Mouse (Mus musculus) megakaryocyte, adult 5-6 weeks (primary cell): ENCODE measurements around the gene Fsd2. TPM values are rescaled to one million over a fixed set of nuclear protein-coding genes. Genes with fewer than 3 reads are reported as not detected.

Experiments used
- ATAC-seq: 2 replicates; pipeline ENCODE4 v1.8.0; 2016; ENCODE audit warnings: mild to moderate bottlenecking, inconsistent platforms; ENCODE audit not compliant: poor library complexity, severe bottlenecking
- total RNA-seq, 2 experiments: library from RNA; stranded (forward) in 1 of 2; stranded (reverse) in 1 of 2; fragments of 153-499, 151-499 nt in 1 of 2; fragments of 221-1000, 200-1000 nt in 1 of 2; gene quantifications; 2 replicates each; pipeline versions ENCODE4 v1.2.3 to v1.2.4; 2015 to 2017

Gene Fsd2
- total RNA-seq, 2 experiments from 2014 or later = 0.11 TPM; not detected in 1

DNA sequence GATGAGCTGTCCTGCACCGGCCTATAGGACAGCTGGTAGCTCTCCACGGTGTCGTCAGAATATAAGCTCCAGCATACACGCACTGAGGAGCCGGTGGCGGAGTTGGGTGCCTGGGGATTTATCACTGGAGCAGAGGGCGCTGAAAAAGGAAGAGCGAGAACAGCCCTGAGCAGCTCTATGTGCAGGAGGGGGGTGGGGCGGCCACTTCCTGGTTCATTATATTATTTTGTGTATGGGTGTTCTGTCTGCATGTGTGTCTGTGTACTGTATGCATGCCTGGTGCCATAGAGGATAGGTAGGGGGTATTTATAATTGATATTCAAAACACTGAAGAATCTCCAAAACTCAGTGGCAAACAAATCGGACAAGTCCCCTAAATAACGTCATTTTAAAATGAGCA, 17.9 kb downstream of the Fsd2 start:
- no peak for ATAC-seq

GRCm38 (mm10) chr7:81542934-81543333, 23.8 kb downstream of the Fsd2 start:
- no peak for ATAC-seq

GRCm38 (mm10) chr7:81541924-81542524, 24.7 kb downstream of the Fsd2 start:
- no peak for ATAC-seq

GRCm38 (mm10) chr7:81540999-81541398, 25.7 kb downstream of the Fsd2 start:
- no peak for ATAC-seq

DNA sequence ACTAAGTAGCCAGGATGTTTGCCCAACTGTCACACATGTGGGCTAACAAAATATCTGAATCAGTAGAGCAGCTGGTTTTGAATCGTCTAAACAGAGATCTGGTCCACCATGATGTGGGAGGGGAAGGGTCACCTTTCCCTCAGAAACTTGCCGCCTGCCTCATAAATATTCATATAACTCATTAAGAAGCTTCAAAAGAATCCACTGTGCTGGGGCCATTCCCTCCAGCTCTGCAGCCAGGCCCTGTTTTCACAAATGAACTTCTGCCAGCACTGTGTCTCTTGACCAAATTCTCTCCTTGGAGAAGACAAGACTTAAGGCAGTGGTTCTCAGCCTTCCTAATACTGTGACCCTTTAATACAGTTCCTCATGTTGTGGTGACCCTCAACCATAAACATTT, 27.2 kb downstream of the Fsd2 start:
- no peak for ATAC-seq

- no peak for ATAC-seq
Observed at GRCm38 (mm10) chr7:81538070-81538675, 28.6 kb downstream of the Fsd2 start.

- ATAC-seq = no peak
Observed at GRCm38 (mm10) chr7:81536478-81536877, 30.3 kb downstream of the Fsd2 start.

GRCm38 (mm10) chr7:81531462-81531861, 35.3 kb downstream of the Fsd2 start:
- no peak for ATAC-seq

GRCm38 (mm10) chr7:81528918-81529317, 37.8 kb downstream of the Fsd2 start:
- peak; percentile 74 for ATAC-seq

- no peak for ATAC-seq
Observed at GRCm38 (mm10) chr7:81523663-81524017, 43.1 kb downstream of the Fsd2 start.

- ATAC-seq = peak; percentile 98
Observed at GRCm38 (mm10) chr7:81523008-81523662, 43.6 kb downstream of the Fsd2 start.

GRCm38 (mm10) chr7:81516154-81517030, 50.4 kb downstream of the Fsd2 start:
- no peak for ATAC-seq

DNA sequence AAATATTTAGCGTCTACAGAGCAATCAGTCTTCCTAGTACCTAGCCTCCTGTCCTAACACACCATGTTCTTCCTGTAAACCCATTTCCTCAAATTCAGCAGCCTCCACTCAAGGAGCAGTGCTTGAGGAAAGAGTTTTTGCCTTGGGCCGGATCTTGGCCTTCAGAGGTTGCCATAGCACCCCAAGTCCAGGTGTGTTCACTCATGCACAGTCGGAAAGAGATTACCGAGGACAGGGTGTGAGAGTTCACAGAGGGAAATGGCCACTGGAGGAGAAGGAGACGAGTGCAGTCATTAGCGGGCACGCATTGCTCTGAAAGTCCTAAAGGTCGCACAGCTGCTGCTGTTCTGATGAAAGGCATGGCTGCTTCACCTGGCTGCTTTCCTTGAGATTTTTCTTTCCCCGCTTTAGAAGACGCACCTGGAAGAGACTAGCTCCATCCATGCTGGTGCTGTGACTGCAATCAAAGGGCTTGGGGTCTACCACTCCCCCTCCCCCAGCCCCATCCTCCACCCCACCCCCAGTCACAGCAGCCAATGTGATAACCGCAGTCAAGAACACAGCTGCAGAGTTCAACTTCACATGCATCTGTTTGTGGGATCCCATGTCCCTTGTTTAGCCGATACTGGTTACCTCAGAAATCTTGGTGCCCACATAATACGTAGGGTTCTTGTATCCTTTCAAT, 51.7 kb downstream of the Fsd2 start:
- ATAC-seq = no peak

DNA sequence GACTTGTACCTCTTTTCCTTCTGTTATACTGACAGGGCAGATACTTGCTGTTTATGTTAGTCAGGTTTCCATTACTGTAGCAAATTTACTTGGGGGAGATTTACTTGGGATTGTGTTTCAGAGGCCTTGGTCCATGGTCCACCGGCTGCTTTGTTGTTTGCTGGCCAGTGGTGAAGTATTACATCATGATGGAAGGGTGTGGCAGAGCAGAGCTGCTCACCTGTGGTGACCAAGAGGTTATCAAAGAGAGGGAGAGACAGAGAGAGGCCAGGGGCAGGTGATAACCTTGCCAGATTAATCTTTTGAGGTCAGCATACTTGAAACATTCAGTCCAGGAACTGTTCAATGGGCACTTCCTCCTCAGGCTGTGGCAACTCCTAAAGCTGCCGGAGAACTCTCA, 65.7 kb downstream of the Fsd2 start:
- ATAC-seq = no peak

DNA sequence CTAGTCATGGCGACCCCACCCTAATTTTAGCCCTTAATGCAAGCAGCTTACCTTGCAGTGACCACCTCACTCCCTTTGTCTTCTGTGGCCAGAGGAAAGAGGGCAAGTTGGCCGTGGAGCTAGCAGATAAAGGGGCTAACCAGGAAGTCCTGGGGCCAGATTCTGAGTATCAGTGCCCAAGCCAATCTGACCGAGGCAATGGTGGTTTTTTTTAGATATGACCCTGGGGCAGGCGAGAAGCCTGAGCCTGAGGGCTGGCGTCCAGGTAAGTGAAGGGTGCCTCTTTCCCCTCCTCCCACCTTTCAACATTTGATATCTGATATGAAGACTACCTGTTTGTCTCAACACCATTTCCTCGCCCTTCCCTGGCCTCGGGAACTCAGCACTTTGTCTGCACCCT, 68.6 kb downstream of the Fsd2 start, which contains the start of gene BC048679:
BC048679 (minus strand) TSS at position 101 of the 400 bp plus-strand sequence.
- ATAC-seq = no peak

DNA sequence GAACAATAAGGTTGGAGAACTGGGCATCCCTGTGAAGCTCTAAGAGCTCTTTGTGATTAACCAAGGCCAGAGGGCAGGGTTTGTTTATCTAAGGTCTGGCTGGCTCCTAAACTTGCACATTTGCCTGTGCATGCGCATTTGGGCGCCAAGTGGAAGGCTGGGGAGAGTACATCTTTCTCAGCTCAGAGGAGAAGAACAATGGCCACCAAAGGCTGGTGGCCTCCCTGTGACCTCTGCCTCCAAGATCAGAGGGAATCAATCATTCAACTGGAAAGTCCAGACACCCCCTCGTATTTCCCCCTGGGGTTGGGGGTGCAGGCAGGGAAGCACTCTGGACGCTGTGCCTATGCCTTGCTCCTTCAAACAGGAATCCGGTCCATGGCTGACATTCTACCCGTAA, 69.6 kb downstream of the Fsd2 start:
- no peak for ATAC-seq

- ATAC-seq = peak; percentile 35
Observed at GRCm38 (mm10) chr7:81493331-81494021, 73.3 kb downstream of the Fsd2 start, which contains the start of gene Ap3b2. Ap3b2 (minus strand) TSS chr7:81493925.

DNA sequence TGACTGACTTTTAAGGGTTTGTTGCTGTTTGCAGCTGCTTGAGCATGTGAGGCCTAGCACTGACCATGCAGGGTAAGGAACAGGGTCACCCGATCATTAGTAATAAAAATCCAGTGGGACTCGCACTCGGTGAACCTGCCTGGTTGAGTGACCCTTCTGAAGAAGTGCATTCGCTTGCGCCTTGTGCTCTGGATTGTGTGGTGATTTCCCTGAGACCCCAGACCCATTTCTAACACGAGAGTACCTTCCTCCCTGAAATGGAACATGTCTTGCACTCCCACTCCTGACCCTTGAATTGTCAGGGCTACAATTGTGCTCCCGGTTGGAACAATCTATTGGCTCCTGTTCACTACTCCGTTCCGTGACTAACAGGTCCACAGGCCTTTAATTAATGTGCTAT, 74.1 kb downstream of the Fsd2 start:
- no peak for ATAC-seq

- ATAC-seq = no peak
Observed at GRCm38 (mm10) chr7:81489649-81490048, 77.1 kb downstream of the Fsd2 start.
